Mouse (Mus musculus) C2C12 (cell line): ENCODE measurements around the gene Mcpt4.
"Not testable (repeated sequence)": the region's sequence is repeated elsewhere in the genome, so short reads cannot be mapped to it uniquely, and the experiment has no call there.

ENCODE experiments used
- CEBPB ChIP-seq: IDR thresholded peaks from one replicate; pipeline ENCODE4 v1.6.1; 2011; ENCODE audit warnings: low read depth, mild to moderate bottlenecking, control low read depth, moderate library complexity
- CTCF ChIP-seq: IDR thresholded peaks from one replicate; pipeline ENCODE4 v1.5.1; 2011; ENCODE audit not compliant: control insufficient read depth, insufficient read depth, insufficient read length
- FOSL1 ChIP-seq: IDR thresholded peaks from one replicate; pipeline ENCODE4 v1.8.0; 2011; ENCODE audit warnings: mild to moderate bottlenecking, low read length; ENCODE audit not compliant: poor library complexity, insufficient read depth, severe bottlenecking
- MAX ChIP-seq: IDR thresholded peaks from one replicate; pipeline ENCODE4 v1.6.1; 2011; ENCODE audit warnings: mild to moderate bottlenecking, control low read depth
- MYOD1 ChIP-seq: IDR thresholded peaks from one replicate; pipeline ENCODE4 v1.6.1; 2011; ENCODE audit warnings: low read depth; ENCODE audit not compliant: control insufficient read depth, insufficient read length
- MYOG ChIP-seq: IDR thresholded peaks from one replicate; pipeline ENCODE4 v1.6.1; 2011; ENCODE audit not compliant: control insufficient read depth, insufficient read length; ENCODE audit errors: extremely low read depth
- USF1 ChIP-seq: IDR thresholded peaks from one replicate; pipeline ENCODE4 v1.6.1; 2011; ENCODE audit warnings: low read depth, mild to moderate bottlenecking, control low read depth, moderate library complexity

DNA sequence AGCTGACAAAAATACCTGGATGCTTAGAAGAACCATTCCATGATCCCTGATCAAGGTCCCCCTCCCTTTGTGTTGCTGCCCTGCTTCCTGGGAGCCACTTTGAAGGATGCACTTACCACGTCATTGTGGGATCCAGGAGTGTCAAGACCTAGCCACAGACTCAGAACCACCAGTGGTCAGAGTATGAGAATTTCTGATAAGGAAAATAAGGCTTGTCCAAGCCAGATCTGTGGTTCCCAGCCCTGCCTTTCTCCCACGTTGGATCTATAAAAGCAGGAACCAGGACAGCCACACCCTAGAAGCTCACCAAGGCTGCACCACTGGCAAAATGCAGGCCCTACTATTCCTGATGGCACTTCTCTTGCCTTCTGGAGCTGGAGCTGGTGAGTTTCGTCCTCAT is 44.4 kb downstream of the Mcpt4 start, which contains the start of gene Mcpt1:
- TF ChIP-seq CTCF, FOSL1, USF1, MAX, MYOD1, CEBPB, MYOG: not testable (repeated sequence)
